Mouse (Mus musculus) adrenal gland, adult (tissue): ENCODE data around the gene Prep.
"Not testable (repeated sequence)": the region's sequence is repeated elsewhere in the genome, so short reads cannot be mapped to it uniquely, and the experiment has no call there.

ENCODE experiments used
- DNase-seq, 2 experiments: peaks; one replicate each; pipeline ENCODE4 v3.0.0; 2022 to 2023; ENCODE audit warnings: low spot score in 1 of 2; ENCODE audit not compliant: inconsistent age in 2 of 2

Prep gene

DNA sequence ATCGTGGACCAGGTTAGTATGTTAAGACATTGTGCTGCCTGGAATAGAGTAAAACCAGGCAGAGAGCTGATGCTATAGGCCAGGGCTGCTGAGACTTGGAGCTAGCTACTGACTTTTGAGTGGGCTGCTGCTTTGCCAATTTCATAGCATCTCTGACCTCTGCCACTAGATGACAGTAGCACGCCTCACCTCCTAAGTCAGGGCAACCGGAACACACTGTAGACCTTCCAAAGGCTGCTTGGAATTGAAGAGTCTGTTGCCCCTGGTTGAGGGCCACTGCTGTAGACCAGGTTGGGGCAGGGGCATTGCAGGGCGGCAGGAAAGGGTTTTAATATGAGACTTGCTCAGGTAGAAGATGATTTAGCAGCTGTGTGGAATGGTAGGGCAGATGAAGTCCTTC is 47.5 kb downstream of the Prep start:
- no peak for DNase-seq

DNA sequence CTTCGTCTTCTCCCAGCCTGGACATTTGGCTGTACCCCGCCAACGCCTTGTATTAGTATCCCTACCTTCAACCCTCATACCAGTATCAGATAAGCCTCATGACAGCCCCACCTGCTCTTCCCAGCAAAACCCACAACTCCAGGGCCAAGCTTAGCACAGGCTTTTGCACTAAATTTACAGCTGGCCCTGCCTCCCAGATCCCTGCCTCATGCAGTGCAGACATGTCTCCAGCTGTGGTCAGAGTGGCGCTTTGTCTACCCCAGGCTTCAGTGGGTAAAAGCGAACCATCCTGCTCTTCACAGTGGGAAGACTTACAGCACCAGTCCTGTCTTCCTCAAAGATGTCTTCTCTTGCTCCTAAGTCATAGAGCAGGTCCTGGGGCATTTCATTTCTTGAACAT is 49.8 kb downstream of the Prep start:
- no peak for DNase-seq

DNA sequence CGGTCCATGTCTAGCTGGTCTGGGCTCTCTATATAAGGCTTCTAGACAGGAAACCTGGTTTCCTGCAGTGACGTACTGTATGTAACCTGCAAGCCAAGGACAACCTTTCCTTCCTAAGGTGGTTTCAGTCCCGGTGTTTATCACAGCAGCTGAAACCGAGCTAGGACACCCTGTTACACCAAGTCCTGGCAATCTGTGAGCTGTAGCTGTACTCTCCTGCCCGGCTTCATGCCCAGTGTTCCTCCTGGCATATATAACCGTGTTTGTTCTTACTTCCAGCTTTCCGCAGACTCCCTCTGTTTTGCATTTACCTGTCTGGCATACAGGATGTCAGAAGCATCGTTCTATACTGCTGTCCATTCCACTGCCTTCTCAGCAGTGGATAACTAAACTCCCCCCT is 51.4 kb downstream of the Prep start:
- no peak for DNase-seq

DNA sequence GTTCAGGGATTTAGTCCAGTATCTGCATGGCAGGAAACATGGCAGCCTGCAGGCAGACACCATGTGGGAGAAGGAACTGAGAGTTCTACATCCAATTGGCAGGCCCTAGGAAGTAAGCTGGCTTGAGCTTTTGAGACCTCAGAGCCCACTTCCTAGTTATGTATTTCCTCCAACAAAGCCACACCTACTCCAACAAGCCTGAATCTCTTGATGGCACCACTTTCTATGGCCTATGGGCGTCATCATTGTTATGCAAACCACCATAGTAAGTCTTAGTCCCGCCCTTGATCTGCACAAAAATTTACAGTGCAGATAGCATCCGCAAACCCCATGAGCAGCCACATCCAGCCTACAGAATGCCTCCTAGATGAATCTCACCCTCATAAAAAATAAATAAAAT is 54.6 kb downstream of the Prep start:
- no peak for DNase-seq

DNA sequence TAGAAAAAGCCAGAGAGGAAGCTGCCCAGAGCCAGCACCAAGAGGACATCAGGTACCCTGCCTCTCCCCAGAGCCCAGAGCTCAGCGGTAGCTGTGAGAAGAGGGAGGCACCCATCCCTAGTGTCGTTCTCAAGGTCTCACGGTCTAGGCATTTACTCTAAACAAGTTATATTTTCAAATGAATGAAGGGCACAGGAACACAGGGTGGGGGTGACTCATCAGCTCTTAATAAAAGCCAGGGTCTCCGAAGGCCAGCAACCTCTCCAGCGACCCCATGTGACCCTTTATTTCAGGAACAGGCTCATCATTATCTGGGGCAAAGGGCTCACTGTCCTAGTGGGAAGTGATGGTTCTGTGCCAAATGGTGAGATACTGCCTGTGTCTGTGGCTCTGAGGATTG is 55.5 kb downstream of the Prep start:
- DNase-seq = peak; percentile 44 to 48

DNA sequence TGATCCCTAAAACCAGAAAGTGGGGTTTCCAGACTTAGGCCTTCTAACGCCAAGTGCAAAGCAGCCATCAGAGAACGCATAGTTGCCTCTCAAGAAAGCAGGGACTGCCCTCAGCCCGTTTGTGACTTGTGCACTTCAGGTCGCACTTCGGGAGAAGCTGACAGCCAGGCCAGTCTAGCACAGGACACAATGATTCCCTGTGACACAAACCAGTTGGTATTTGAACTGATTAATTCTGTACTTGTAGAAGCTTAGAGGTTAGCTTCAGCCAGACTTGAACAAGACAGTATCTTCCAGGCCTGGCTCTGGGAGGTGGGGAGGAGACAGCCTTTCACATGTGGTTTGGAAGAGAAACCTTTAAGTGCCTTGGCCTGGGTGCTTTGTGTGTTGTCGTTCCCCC is 56.0 kb downstream of the Prep start:
- DNase-seq = no peak

DNA sequence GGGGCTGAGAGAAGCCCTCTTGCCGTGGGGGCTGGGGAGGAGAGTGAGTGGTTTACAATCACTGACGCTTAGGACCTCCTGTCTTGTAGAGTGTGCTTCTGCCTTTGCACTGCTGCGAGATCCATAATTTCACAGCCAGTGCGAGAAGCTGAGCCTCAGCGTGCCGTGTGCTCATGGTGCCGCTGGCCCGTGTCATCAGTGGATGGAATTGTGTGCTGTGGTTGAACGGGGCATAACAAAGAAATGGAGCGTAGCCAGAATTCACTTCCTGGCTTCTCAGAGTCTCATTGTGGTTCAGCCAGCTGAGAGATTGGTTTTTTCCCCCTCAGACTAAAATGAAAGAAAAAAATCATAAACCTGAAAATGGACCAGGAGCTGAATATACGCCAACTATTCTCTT is 62.1 kb downstream of the Prep start:
- DNase-seq = no peak

DNA sequence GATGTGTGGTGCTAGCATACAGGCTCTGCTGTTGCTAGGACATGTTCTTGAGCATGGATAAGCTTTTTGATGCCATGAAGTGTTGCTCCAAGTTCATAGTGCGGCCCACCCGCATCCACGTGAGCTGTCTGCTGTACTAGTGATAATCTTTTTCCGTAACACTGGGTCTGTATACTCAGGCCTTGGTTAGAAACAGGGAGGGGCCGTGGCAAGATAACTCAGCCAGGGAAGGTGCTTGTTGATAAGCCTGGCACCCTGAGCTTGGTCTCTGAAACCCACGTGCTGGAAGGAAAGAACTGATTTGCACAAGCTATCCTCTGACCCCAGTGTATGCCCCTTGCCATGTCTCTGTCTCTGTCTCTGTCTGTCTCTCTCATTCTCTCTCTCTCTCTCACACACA is 63.0 kb downstream of the Prep start:
- no peak for DNase-seq

DNA sequence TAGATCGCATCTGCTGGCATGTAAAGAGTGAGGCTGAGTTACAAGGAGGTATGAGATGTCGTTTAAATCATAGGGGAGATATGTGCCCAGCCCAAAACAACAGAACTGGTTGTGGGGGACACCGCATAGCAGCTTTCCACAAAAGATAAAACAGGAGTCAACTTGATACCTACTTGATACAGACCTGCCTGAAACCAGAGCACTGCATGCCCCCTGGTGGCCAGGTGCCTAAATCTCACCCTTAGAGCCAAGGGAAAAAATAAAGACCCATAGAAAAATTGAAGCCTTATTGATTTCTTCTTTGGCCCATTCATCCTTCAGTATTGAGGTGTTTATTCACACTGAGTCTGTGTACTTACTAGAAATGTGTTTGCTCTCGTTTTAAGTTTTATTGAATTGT is 65.4 kb downstream of the Prep start:
- peak; percentile 17 to 62 for DNase-seq

DNA sequence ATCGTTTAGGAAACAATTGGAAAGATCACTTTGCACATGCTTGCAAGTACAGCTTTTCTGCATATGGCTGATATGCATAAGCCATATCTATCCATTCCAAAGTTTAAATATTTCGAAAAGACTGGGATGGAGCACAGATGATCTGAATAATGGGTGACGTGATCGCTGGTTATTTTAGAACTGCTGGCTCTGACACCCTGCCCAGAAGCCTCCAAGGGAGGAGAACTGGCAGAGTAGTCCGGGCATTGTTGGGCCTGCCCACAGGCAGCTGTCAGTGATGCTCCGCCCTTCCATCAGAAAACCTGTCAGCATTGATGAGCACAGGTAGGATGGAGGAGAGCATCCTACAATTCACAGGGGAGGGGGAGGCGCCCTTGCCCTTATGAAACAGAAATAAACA is 69.8 kb downstream of the Prep start:
- DNase-seq = no peak

DNA sequence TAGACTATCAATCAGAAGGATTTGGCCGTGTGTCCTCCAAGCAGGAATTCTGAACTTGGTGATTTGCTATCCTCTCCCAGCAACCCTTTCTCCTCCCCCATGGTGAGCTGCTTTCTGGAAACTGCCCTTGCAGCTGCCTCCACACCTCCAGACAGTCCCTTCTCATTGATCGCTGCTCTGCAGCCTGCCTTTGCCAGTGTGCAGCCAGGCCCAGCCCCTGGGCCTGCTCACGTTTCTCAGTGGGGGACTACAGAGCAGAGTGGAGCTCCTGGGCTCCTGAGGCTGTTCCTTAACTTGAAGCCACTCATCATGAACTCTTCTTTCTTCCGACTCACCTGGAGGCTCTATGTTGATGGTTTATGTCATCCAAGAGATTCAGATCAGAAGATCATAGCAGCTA is 72.9 kb downstream of the Prep start:
- no peak for DNase-seq

DNA sequence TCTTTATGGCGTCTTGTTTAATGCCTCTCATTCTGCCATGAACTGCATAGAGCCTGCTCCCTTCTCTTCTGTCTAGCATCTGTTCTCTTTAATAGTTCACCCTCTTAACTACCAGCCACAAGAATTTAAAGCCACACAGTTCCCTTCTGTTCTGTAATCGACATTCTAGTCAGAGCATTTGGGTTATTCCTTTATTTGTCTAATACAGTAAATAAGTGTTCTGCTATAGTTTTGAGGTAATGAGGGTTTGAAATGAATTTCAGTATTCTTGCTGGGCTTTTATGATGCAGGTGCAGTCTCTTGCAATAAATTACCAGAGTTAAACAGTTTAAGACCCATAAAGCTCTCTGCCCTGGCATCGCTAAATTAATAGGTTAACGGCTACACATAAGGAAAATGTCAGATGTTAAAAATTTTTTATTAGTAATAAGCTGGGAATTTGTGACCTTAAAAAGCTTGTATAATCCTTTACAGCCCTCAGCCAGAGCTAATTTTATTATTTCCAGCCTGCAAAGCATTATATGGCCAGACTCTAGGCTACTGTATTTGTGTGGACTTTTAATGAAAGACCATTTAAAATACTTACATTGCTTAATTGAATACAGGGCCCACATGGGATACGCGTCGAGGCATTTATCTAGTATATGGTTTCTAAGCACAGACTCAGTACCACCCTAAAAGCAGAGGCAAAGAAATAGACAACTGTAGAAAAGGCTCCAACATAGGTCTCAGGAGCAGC is 73.6 kb downstream of the Prep start:
- DNase-seq = no peak

DNA sequence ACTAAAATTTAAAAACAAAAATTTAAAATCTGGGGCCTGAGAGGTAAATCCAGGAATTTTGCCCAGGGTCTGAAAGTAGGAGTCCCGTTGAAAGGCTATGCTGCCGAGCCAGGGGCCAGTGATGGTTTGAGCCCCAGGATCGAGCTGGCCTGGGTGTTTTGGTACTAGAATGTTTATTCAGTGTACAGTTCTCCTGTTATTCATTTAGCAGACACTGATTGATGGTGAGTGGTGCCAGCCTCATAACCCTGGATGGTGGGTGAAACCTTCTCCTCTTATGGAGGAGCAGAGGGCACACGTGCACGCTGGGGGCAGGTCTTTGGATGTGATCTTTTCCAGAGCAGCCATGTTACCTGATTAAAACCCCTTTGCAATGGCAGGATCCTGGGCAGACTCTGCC is 75.4 kb downstream of the Prep start:
- DNase-seq = no peak

DNA sequence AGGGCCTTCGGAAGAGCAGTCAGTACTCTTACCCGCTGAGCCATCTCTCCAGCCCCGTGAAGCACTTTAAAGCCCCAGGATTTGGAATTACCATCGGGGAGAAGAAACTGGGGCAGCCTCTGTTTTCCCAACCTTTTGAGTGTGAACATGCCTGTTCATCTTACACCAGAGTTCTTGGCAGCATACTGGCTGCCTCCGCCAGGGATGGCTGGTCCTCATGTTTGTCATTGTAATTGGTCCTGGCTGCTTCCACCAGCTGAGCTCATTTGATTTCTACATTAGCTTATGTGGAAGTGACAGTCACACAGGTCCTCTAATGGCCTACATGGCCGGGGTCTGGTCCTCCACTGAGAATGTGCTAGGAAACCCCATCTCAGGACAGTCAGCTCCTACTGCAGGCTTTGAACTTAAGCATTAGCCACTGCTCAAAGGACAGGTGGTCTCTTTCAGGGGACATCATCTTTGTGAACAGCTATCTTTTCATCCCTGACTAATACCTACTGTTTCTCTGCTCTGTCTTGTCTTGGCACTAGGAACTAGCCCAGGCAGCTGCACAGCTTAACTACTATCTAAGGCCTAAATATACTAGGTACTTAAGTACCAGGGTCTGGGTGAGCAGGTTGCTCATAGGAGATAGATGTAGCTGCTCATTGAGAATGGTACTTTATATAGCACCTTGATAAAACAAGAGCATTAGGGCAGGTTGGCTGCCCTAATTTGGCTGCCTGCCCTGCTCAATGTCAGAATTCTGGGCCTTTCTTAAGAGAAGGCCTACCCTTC is 77.2 kb downstream of the Prep start:
- DNase-seq = no peak

DNA sequence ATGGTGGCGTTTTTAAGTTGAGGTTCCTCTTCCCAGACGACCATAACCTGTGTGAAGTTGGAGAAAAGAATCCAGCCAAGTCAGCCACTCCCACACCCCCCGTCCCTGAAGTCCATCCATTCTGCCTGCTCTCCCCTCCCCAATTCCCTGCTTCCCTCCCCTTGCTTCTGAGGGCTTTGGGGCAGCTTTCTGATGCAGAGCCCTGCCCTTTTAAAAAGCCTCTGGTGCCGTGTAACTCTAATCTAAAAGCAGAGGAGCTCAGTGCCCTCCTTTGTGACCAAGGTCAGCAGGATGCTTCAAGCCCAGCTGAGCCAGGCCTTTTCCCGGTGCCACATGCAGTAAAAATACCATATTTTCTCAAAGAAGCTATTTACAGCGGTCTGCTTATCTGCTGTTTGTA is 79.8 kb downstream of the Prep start:
- no peak for DNase-seq

DNA sequence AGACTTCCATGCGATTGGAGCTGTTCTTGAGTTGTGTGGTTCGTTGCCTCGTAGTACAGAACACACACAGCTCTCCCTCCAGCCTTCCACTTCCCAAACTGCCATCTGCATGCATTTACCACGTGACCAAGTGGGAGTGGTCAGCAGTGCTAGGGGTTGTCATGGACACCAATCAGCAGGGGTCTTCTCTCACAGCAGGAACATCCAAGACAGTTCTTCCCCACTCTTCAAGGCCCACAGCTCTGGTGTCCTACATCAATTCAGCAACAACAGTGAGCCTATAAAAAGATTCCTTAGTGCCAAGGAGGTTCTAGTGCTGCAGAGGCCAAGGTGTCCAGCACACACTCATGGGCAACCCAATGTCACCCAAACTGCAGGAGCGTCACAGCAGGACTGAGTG is 84.1 kb downstream of the Prep start:
- no peak for DNase-seq

DNA sequence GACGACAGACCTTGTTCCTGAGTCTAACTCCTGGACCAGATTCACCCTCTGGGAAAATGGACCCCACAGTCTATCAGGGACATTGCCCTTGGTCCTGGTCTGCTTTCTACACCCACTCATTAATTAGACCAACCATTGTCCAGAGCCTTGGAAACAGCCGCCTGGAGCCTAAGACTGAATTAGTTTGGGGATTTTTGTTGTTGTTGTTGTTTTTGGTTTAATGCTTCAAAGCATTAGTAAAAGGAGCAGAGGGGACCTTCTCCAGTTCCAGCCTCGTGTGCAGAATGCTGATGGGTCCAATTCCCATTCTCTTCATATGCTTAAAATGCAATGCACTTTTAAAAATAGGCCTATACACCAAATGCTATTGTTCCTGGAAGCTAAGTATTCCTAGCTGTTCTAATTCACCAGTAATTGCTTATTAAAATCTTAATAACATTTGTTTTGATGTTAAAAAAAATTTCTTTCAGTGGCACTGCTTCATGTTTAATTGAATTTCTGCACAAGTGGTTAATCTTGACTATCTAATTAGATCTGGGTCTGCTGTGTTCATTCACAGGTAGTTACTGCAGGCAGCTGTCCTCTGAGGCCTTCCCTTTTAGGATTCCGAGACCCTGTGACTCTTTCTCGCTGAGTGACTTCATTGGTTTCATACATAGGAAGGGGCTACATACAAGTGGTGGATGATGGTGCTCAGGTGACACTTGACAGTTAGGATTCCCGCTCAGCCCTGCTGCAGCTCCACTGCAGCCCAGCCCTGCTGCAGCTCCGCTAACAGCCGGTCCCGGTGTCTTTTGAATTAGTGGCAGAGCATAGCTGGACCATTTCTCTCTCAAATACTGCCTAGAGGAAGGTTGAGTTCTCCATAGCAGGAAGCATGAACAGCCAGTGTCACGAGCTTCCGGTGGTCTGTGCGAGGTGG is 85.0 kb downstream of the Prep start:
- DNase-seq = no peak

DNA sequence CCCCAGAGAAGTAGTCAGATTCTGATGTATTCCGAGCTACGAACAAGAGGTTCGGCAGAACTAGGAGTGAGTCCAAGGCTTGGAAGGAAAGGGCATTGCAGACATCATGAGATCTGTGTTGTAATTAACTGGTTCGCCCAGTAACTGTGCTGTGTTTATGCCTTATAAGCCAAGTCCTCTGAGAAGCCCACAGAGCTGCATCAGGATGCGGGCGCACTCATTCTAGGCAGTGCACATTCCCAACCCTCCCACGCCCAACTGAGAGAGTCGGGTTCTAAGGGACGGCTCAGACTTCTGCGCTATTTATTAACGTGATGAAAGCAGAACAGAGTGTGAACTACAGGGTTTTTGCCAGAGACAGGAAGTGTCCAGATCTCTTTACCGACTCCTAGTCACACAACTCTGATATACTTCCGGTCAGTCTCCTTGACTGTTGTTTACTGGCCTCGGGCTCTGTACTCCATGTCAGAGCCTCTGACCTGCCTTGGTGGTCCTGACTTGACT is 87.6 kb downstream of the Prep start:
- DNase-seq = no peak

DNA sequence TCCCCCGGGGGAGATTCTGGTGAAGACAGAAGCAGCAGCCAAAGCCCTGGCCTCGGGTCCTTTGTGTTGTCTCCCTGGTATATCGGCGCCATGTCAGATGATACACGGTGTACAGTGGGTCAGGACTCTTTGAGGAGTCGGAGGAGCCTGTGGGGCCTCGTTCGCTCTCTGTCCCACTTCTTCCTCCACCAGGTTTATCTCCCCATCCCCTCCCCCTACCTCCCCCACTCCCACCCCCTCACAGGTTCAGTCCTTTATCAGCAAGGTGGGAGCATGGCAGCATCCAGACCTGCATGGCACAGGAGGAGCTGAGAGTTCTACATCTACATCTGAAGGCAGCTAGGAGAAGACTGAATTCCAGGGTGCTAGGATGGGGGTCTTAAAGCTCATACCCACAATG is 98.8 kb downstream of the Prep start:
- no peak for DNase-seq

DNA sequence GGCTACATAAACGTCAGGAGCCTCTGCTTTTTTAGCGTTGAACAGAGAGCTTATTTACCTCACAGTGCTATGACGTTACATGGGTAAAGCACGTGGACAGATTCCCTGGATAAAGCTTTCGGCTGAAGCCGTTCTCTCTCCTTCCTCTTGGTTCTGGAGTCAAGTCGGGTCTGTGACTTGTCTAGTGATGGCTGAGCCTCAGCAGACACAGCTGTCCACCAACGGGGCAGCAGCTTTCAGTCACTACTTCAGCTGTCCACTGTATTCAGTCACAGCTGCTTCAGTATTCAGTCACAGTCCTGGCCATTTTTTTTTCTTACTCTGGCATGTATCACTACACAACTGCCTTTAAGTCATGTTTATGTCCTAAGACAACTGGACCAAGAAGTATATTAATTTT is 106.9 kb downstream of the Prep start:
- DNase-seq = no peak

DNA sequence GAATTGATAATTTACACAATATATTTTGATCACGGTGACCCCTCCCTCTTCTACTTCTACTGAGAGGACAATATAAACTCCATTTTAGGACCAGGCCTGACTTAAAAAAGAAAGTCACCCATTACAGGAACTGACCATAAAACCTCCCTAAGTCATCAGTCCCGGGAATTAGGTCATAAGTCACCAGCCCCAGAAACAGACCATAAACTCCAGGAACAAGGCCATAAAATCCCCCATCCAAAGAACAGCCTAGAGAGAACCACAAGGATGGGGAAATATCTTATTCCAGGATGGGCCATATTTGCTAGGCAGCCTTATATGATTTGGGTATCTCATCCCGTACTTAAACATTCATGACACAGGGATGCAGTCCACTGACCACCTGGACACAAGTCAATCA is 107.3 kb downstream of the Prep start:
- no peak for DNase-seq

DNA sequence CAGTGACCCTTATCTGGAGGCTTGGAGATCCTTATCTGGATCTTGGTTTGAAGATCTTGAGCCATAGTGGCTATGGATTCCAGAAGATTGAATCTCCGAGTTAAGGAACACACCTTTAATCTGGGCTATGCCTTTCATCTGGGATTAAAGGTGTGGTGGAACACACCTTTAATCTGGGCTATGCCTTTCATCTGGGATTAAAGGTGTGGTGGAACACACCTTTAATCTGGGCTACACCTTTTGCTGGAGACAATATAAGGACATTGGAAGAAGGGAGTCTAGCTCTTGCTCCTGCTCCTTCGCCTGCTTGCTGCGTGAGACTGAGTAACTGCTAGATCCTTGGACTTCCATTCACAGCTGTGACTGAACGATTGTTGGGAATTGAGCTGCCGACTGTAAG is 110.8 kb downstream of the Prep start, which contains the start of gene Popdc3:
Gene Popdc3, plus strand, starts transcription at position 301 of the 400 bp plus-strand sequence.
- not testable (repeated sequence) for DNase-seq
